8 mouse cellular contexts compared by ENCODE assay signal in the genomic region with DNA sequence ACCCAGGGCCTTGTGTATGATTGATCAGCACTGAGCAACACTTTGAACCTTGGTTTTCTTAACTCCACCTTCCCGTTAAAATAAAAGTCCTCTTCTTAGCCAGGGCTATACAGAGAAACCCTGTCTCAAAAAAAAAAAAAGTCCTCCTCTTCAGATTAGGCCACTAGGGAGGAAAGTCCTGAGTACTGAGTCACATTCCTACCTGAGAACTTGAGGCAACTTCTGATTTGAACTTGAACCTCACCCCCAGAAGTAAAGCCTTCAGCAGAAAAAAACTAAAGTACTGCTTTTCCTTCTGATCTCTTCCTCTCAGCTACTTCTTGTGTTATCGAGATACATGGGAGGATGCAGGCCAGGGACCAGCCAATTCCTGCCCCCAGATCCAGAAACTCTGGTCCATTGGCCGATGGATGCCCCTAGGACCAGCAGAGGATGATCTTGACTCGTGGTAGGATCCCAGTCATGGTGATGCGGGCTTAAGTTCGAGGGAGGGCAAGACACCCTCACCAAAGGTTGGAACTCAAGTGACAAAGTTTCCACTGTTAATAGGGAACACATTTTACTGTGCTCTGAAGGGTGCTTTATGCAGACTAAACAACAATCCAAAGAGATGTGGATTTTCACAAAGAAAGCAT. TPM values are rescaled to one million over a fixed set of nuclear protein-coding genes. Genes with fewer than 3 reads are reported as not detected.
A peak's percentile ranks its signal among the peaks of the same experiment; 100 is the strongest.
DNase-seq lines count a peak whose midpoint lies in the region; ATAC-seq lines count a peak whose summit lies in the region.

No protein-coding gene starts in this region.

- H3K36me3 ChIP-seq in kidney, embryonic 14.5 days (ENCODE audit: control insufficient read depth, insufficient read depth, low read length), result peaks cover 22% of the 10 kb centered on the region
- H3K36me3 ChIP-seq in hindbrain, embryonic 15.5 days, result no peaks in the 10 kb centered on the region
- H3K36me3 ChIP-seq in midbrain, embryonic 15.5 days (replicated peaks), result no peaks in the 10 kb centered on the region

- peak overlapping the region; percentile 68; the same call in 1 of the 2 replicates for H3K9ac ChIP-seq in kidney, embryonic 14.5 days (ENCODE audit: low read depth, low read length)
- peak overlapping the region; percentile 68; the same call in 1 of the 2 replicates for H3K9ac ChIP-seq in hindbrain, embryonic 15.5 days
- H3K9ac ChIP-seq in midbrain, embryonic 15.5 days, result no peak overlapping the region

- H3K4me3 ChIP-seq in kidney, embryonic 14.5 days (ENCODE audit: low read length), result peak overlapping the region; percentile 56; the same call in 1 of the 2 replicates
- H3K4me3 ChIP-seq in brown adipose tissue, adult 24 weeks (ENCODE audit: insufficient read depth, low read depth, low read length), result peak overlapping the region; percentile 75
- H3K4me3 ChIP-seq in hindbrain, embryonic 15.5 days, result peak overlapping the region; percentile 51
- H3K4me3 ChIP-seq in midbrain, embryonic 15.5 days, result peak overlapping the region; percentile 51

- no peaks in the 10 kb centered on the region for H3K9me3 ChIP-seq in kidney, embryonic 14.5 days (ENCODE audit: control insufficient read depth, low read length)
- H3K9me3 ChIP-seq in hindbrain, embryonic 15.5 days, result no peaks in the 10 kb centered on the region
- no peaks in the 10 kb centered on the region for H3K9me3 ChIP-seq in midbrain, embryonic 15.5 days

- H3K4me1 ChIP-seq in kidney, embryonic 14.5 days (ENCODE audit: control insufficient read depth, insufficient read depth, low read length), result peaks cover 20% of the 10 kb centered on the region
- peaks cover 6% of the 10 kb centered on the region; the same call in 1 of the 2 replicates for H3K4me1 ChIP-seq in brown adipose tissue, adult 24 weeks (ENCODE audit: control insufficient read depth, insufficient read depth, insufficient read length, low read length)
- peaks cover 33% of the 10 kb centered on the region for H3K4me1 ChIP-seq in hindbrain, embryonic 15.5 days (replicated peaks)
- H3K4me1 ChIP-seq in midbrain, embryonic 15.5 days, result peaks cover 36% of the 10 kb centered on the region

- H3K27me3 ChIP-seq in kidney, embryonic 14.5 days (ENCODE audit: control insufficient read depth, insufficient read depth, low read length), result no peaks in the 10 kb centered on the region; the same call in 1 of the 2 replicates
- peaks cover 17% of the 10 kb centered on the region for H3K27me3 ChIP-seq in hindbrain, embryonic 15.5 days
- H3K27me3 ChIP-seq in midbrain, embryonic 15.5 days (replicated peaks), result peaks cover 18% of the 10 kb centered on the region

- H3K27ac ChIP-seq in kidney, embryonic 14.5 days (ENCODE audit: low read depth, low read length), result no peak overlapping the region
- peak overlapping the region; percentile 75 for H3K27ac ChIP-seq in brown adipose tissue, adult 24 weeks (replicated peaks; ENCODE audit: low read depth, low read length)
- no peak overlapping the region for H3K27ac ChIP-seq in hindbrain, embryonic 15.5 days (replicated peaks)
- no peak overlapping the region for H3K27ac ChIP-seq in midbrain, embryonic 15.5 days

- DNase-seq in kidney, adult 9 months, result no peak
- DNase-seq in layer of hippocampus, adult 9-11 months, result no peak
- DNase-seq in frontal cortex, postnatal 25 days (ENCODE audit: low spot score in 2 of 2), result no peak

- WGBS in kidney, embryonic 14.5 days, result 66% methylated on average over 6 of the region's 6 CpGs
- WGBS in hindbrain, embryonic 15.5 days, result 74% methylated on average over 6 of the region's 6 CpGs
- WGBS in midbrain, embryonic 15.5 days, result 76% methylated on average over 6 of the region's 6 CpGs

- ATAC-seq in kidney, embryonic 14.5 days (ENCODE audit: low FRiP score, low TSS enrichment), result no peak
- ATAC-seq in hindbrain, embryonic 15.5 days (ENCODE audit: low FRiP score, low read depth), result no peak
- ATAC-seq in midbrain, embryonic 15.5 days (replicated peaks), result no peak
- no peak for ATAC-seq in granulocyte monocyte progenitor cell, adult 5-6 weeks (replicated peaks; ENCODE audit: poor library complexity, severe bottlenecking)

- peak overlapping the region; percentile 81 for H3K4me2 ChIP-seq in kidney, embryonic 14.5 days (replicated peaks; ENCODE audit: low read depth, low read length)
- H3K4me2 ChIP-seq in hindbrain, embryonic 15.5 days, result peak overlapping the region; percentile 94
- H3K4me2 ChIP-seq in midbrain, embryonic 15.5 days, result peak overlapping the region; percentile 95

RNA-seq across cellular contexts. Expression of gene 1700067K01Rik, which starts 2.4 kb away (rescaled TPM):
- 1.2 TPM in 2 replicates for polyA plus RNA-seq in kidney, embryonic 14.5 days (2014; fragmentation: Nextera tagmentation; extraction: Ambion mirVana)
- polyA plus RNA-seq in brown adipose tissue, adult 24 weeks (2012; ENCODE audit: insufficient read depth, insufficient read length, missing spikeins), result not detected in 2 replicates
- 0.47 and 0.75 TPM in 2 replicates for polyA plus RNA-seq in hindbrain, embryonic 15.5 days (2015; fragmentation: Nextera tagmentation; extraction: Ambion mirVana)
- 0.66 and 1.0 TPM in 2 replicates for polyA plus RNA-seq in midbrain, embryonic 15.5 days (2015; fragmentation: Nextera tagmentation; extraction: Ambion mirVana)
- total RNA-seq in granulocyte monocyte progenitor cell, adult 5-6 weeks (2014; fragmentation: Nextera tagmentation), result 2.3 TPM in 1 of 2 replicates, not detected in the other
- not detected in 2 replicates for total RNA-seq in granulocyte monocyte progenitor cell, adult 5-6 weeks (2017)

RNA-seq across cellular contexts. Expression of gene Samd1, which starts 6.3 kb away (rescaled TPM):
- 17.9 and 31.9 TPM in 2 replicates for polyA plus RNA-seq in kidney, embryonic 14.5 days (2014; fragmentation: Nextera tagmentation; extraction: Ambion mirVana)
- polyA plus RNA-seq in brown adipose tissue, adult 24 weeks (2012; ENCODE audit: insufficient read depth, insufficient read length, missing spikeins), result 12.0 and 12.4 TPM in 2 replicates
- 6.2 and 7.3 TPM in 2 replicates for polyA plus RNA-seq in hindbrain, embryonic 15.5 days (2015; fragmentation: Nextera tagmentation; extraction: Ambion mirVana)
- 7.1 and 7.2 TPM in 2 replicates for polyA plus RNA-seq in midbrain, embryonic 15.5 days (2015; fragmentation: Nextera tagmentation; extraction: Ambion mirVana)
- 58.8 and 66.1 TPM in 2 replicates for total RNA-seq in granulocyte monocyte progenitor cell, adult 5-6 weeks (2014; fragmentation: Nextera tagmentation)
- total RNA-seq in granulocyte monocyte progenitor cell, adult 5-6 weeks (2017), result 37.5 and 60.0 TPM in 2 replicates

RNA-seq across cellular contexts. Expression of gene 2210011C24Rik, which starts 8.2 kb away (rescaled TPM):
- 3.6 and 5.7 TPM in 2 replicates for polyA plus RNA-seq in kidney, embryonic 14.5 days (2014; fragmentation: Nextera tagmentation; extraction: Ambion mirVana)
- polyA plus RNA-seq in brown adipose tissue, adult 24 weeks (2012; ENCODE audit: insufficient read depth, insufficient read length, missing spikeins), result not detected in 2 replicates
- polyA plus RNA-seq in hindbrain, embryonic 15.5 days (2015; fragmentation: Nextera tagmentation; extraction: Ambion mirVana), result 0.41 and 0.70 TPM in 2 replicates
- polyA plus RNA-seq in midbrain, embryonic 15.5 days (2015; fragmentation: Nextera tagmentation; extraction: Ambion mirVana), result 0.26 and 0.39 TPM in 2 replicates
- total RNA-seq in granulocyte monocyte progenitor cell, adult 5-6 weeks (2014; fragmentation: Nextera tagmentation), result not detected in 2 replicates
- not detected in 2 replicates for total RNA-seq in granulocyte monocyte progenitor cell, adult 5-6 weeks (2017)

RNA-seq across cellular contexts. Expression of gene Palm3, which starts 17.5 kb away (rescaled TPM):
- polyA plus RNA-seq in kidney, embryonic 14.5 days (2014; fragmentation: Nextera tagmentation; extraction: Ambion mirVana), result 5.9 and 7.4 TPM in 2 replicates
- polyA plus RNA-seq in brown adipose tissue, adult 24 weeks (2012; ENCODE audit: insufficient read depth, insufficient read length, missing spikeins), result not detected in 2 replicates
- polyA plus RNA-seq in hindbrain, embryonic 15.5 days (2015; fragmentation: Nextera tagmentation; extraction: Ambion mirVana), result 8.6 and 8.8 TPM in 2 replicates
- 2.6 and 2.8 TPM in 2 replicates for polyA plus RNA-seq in midbrain, embryonic 15.5 days (2015; fragmentation: Nextera tagmentation; extraction: Ambion mirVana)
- total RNA-seq in granulocyte monocyte progenitor cell, adult 5-6 weeks (2014; fragmentation: Nextera tagmentation), result not detected in 2 replicates
- not detected in 2 replicates for total RNA-seq in granulocyte monocyte progenitor cell, adult 5-6 weeks (2017)

RNA-seq across cellular contexts. Expression of gene Prkaca, which starts 30.9 kb away (rescaled TPM):
- 123 and 124 TPM in 2 replicates for polyA plus RNA-seq in kidney, embryonic 14.5 days (2014; fragmentation: Nextera tagmentation; extraction: Ambion mirVana)
- polyA plus RNA-seq in brown adipose tissue, adult 24 weeks (2012; ENCODE audit: insufficient read depth, insufficient read length, missing spikeins), result 270 and 332 TPM in 2 replicates
- polyA plus RNA-seq in hindbrain, embryonic 15.5 days (2015; fragmentation: Nextera tagmentation; extraction: Ambion mirVana), result 241 and 250 TPM in 2 replicates
- polyA plus RNA-seq in midbrain, embryonic 15.5 days (2015; fragmentation: Nextera tagmentation; extraction: Ambion mirVana), result 228 and 238 TPM in 2 replicates
- total RNA-seq in granulocyte monocyte progenitor cell, adult 5-6 weeks (2014; fragmentation: Nextera tagmentation), result 36.4 and 39.3 TPM in 2 replicates
- 18.2 and 20.3 TPM in 2 replicates for total RNA-seq in granulocyte monocyte progenitor cell, adult 5-6 weeks (2017)
